Mouse (Mus musculus) heart, adult 9 months (tissue): ENCODE measurements around the gene Usp54.
A peak's percentile ranks its signal among the peaks of the same experiment; 100 is the strongest.
"Not testable (repeated sequence)": the region's sequence is repeated elsewhere in the genome, so short reads cannot be mapped to it uniquely, and the experiment has no call there.

Experiments used
- DNase-seq, 2 experiments: peaks; one replicate each; pipeline ENCODE4 v3.0.0; 2022; ENCODE audit warnings: low spot score in 2 of 2

Gene Usp54

DNA sequence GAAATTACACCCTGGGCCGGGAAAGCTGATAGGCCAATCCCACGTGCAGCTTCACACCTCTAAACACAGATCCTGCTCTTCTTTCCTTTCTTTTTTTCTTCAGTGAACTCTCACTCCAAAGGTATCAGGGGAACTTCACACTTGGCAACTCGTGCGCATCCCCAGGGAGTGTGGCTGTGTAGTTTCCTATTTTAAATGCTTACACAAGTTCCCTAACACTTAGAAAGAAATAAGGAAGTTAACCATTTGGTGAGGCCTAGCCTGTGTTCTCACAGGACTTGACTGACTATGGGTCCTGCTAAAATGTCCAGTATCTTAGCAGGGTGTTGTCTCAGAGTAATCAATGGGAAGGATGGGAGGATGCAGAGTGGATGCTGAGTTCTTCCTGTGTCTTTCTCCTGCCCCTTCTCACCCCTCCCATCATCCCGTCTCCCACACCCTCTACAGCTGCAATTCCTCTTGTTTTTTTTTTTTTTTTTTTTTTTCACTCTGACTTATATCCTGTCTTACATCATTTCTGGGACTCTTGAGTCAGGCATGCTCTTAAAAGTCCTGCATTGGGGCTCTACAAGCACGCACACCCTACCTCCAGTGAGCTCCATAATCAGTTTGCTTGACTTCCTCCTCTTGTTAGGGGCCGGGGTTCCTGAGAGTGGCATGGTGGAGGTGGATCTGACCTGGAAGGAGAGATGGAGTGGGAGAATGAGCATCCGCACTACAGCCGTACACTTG is 14.0 kb upstream of the Usp54 start:
- no peak for DNase-seq

DNA sequence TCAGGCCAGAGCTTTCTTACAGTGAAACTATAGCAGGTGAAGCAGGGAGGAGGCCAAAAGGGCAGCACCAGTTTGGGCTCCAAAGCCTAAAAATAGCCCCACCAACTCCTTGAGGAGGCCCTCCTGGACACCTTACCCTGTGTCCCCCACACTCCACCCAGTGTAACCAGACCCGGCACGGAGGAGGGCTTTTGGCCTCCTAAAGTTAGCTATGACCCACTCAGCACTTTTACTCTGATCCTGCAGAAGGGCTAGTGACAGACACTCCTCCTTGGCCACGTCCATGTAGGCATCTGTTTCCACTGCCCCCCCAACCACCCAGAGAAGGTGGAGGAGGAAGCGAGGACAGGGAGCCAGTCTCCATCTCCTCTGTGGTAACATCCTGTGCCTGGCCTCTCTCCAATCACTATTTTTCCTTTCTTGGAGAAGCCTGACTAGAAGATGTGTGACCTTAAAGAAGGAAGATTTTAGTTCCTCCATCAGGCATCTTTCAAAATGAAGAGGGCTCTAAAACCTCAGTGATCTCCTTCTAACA is 10.9 kb upstream of the Usp54 start:
- no peak for DNase-seq

DNA sequence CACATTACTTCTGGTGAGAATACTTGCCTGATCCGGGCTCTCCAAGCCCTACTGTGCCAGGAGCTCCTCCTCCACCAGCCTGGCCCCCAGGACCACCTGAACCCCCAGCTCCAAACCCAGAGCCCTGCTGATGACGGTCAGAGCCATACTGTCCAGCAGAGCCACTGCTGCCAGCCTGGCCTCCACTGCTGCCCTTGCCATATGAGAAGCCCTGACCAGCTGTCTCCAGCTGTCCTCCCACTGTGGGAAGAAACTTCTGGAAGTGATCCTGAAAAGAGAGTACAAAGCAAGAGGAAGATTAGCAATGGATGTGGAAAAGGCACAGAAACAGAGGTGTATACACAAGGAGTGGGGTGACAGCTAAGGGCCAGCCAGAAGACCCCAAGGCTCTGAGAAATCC is 10.1 kb upstream of the Usp54 start:
- peak in 1 of 2 experiments; percentile 58 for DNase-seq

DNA sequence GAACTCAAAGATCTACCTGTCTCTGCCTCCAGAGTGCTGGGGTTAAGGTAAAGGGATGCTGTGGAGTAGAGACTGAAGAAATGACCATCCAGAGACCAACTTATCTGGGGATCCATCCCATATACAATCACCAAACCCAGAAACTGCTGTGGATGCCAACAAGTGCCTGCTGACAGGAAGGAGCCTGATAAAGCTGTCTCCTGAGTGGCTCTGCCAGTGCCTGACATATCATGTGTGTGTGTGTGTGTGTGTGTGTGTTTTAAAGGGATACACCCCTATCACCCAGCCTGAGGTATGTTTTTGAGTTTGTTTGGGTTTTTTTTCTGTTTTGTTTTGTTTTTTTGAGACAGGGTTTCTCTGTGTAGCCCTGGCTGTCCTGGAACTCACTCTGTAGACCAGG is 5.5 kb upstream of the Usp54 start:
- DNase-seq, result no peak

DNA sequence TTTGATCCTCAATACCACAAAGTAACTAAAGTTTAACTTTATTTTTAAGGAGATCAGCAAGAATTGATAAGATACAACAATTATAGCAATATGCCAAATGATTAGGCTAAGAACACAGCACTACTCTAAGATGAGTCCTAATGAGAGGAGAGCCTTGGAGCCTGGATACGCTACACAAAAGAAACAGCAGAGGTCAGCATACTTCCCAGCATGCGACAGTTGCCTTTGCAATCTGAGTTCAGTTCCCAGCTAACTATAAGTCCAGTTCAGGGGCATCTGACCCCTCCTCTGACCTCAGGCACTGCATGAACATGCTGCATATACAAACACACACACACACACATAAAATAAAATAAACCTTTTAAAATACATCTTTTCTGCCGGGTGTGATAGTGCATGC is 4.7 kb upstream of the Usp54 start:
- no peak for DNase-seq

DNA sequence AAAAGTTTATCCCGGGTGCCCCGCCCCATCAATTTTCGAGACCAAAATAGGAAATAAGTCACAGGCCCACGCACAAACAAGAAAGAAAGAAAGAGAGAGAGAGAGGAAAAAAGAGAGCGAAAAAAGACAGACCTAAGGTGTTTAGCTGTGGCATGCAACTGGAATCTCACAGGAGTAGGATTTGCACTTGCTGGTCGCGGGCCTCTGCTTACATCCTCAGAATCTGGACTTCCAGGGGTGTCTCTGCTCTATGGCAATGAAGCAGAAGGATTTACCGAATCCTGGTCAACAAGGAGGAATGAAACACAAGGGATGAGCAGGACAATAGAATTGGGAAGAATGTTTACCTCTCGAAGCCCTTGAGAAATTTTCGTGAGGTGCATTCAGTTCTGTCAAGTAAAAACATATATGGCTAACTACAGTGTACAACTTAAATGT is 594 bp upstream of the Usp54 start:
- no peak for DNase-seq

DNA sequence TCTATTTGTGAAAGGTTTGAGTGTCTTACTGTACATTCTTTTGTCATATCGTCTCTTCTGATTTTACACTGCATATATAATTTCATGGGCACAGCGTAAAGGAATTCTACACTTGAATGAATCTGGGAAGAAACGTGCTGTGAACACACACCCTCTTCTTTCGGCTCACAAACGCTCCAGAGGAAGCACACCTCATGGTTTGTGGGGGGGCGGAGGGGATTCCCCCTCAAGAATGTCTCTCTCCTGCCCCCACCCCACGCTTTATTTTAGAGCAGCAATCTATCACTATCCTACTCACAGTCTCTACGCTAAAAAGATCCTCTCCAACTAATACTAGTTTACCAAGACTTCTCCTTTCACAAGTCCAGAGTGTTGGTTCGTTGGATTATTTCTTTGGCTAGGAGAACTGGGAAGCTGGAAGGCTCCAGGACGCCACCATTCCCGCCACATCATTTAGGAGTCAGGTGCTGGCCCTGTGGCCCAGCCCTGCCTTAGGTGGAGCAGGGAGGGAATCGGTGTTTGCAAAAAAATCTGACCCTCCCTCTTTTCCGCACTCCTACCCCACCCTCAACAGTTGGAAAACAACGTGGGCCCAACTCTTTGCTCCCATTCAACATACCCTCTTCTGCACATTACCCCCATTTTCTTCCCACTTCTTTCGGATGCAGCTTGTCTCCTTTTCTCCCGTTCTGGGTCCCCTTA is 794 bp downstream of the Usp54 start:
- no peak for DNase-seq

DNA sequence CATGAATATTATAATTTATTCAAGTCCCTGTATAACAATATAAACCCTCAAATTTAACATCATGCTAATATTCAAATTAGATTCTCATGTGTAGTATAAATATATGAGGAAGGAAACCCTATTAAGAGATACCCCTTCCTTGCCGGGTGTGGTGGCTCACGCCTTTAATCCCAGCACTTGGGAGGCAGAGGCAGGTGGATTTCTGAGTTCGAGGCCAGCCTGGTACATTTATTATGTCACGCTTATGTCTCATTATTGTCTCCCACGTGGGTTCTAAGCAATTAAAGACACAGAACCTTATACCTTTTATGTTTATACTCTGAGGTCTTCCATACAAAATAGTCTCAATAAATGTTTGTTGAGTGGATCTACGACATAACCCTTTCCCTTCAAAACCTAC is 2.2 kb downstream of the Usp54 start:
- no peak for DNase-seq

DNA sequence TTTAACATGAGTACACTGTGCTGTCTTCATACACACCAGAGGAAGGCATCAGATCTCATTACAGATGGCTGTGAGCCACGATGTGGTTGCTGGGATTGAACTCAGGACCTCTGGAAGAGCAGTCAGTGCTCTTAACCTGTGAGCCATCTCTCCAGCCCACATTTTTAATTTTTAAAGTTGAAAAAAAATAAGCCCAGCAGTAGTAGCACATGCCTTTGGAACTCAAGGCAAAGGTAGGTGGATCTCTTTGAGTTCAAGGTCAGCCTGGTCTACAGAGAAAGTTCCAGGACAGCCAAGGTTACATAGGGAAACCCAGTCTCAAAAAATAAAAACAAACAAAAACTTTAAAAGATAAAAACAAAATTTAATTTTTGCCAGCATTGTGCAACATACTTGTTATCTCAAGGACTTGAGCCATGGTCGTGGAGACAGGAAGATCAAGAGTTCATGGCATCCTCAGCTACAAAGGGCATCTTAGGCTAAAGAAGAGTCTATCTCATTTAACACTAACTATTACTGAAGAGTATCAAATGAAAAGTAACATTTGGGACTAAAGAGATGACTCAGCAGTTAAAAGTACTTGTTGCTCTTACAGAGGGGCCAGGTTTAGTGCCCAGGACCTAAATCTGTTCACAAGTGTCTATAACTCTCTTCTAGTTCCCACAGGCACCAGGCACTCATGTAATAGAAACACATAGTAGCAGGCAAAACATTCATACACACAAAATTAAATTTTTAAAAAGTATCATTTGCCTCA is 2.9 kb downstream of the Usp54 start:
- DNase-seq, result no peak

DNA sequence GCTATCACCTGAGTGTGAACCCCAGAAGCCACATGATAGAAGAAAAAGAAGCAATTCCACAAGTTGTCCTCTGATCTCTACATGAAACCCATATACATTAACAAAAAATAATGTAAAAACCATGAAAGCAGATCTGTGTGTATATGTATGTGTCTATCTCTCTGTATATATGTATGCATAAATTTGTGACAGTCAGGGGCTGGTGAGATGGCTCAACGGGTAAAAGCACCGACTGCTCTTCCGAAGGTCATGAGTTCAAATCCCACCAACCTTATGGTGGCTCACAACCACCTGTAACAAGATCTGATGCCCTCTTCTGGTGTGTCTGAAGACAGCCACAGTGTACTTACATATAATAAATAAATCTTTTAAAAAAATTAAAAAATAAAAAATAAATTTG is 3.9 kb downstream of the Usp54 start:
- DNase-seq, result not testable (repeated sequence)

DNA sequence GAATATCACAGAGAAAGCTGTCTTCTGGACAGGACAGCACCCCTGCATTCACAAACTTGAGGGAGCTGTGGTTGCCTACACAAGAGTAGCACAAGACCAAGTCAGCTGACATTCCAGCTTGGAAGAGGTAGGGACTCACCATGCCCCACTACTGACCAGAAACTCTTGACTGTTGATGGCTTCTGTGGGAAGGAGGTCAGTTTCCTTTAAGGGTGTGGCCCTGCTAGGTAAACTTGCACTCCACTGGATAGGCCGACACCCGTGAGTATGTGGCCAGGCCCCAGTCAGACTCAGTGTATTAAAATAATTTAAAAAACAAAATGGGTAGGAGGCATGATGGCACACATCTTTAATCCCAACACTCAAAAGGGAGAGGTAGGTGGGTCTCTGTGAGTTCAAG is 5.3 kb downstream of the Usp54 start:
- no peak for DNase-seq

DNA sequence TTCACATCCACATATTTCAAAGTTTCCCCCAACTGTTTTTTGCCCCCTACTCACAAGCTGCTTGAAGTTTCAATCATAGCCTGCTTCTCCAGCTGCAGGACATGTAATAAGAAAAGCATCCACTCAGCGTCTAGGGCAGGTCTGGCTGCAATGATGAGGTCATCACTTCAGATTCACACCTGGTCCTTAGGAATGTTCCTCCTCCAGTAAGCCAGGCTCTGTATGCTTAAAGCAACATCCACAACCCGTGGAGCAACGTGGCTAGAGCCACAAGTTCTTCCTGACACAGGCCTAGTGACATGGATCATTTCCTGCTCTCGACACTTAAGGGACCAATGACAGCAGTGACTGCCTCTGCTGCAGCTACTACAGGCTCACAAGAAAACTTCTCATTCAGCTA is 9.6 kb downstream of the Usp54 start:
- DNase-seq, result no peak

DNA sequence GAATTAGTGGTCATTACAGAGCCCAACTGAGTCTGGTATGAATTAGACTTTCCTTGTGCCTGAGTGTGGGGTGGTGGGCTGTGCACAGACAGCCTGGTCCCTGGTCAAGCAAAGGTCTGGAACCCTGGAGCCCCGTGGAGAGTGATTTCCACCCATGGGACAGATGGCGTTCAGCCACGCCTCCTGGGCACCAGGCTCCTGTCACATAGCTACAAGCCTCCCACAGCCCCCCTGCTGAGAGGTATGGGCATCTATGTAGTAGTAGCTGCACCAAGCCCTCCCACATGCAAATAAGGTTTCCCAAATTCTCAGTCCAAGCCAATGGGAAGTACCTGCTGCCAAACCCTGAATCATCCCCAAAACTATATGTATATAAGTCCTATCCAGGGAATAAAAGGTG is 13.9 kb downstream of the Usp54 start:
- no peak for DNase-seq

DNA sequence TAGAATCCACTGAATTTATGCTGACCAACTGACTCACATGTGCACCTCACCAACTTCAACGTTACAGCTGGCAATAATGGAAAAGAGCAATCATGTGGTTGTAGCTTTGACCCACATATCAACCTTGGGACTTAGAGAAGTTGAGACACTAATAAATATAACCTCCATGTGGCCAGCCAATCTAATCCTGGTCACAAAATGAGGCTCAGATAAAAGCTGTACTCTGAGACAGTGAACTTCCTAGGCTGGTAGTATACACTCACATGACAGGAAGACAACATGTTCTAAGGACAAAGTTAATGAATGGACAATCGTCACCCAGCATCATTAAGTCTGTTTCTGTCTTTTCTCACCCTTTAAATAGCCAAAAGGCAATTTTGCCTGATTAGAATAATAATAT is 14.4 kb downstream of the Usp54 start:
- DNase-seq, result no peak

DNA sequence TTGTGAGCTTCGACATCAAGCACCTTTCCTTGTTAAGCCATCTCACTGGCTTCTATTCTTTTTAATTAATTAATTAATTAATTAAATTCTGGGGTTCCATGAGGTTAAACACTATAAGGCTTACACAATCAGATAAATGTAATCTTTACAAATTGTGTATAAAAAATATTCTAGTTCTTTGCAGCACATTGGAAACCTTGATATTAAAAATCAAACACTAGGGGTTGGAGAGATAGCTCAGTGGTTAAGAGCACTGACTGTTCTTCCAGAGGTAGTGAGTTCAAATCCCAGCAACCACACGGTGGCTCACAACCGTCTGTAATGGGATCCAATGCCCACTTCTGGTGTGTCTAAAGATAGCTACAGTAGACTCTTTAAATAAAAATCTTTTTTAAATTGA is 18.0 kb downstream of the Usp54 start:
- DNase-seq, result no peak

DNA sequence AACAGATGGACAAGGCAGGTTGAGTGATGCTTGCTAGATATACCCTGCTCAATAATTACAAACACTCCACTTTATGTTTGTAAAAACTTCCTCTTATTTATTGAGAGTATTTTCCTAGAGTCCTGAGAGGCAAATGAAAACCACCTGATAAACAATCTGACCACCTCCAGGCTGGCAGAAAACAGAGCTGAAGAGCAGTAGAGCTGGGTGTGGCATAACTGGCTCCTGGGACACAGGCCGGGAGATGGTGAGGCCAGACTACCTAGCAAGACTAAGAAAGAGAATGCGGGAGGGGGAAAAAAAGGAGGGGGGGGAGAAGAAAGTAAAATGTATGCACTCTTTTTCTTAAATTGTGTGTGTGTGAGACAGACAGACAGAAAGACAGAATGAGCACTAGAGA is 18.5 kb downstream of the Usp54 start:
- no peak for DNase-seq

DNA sequence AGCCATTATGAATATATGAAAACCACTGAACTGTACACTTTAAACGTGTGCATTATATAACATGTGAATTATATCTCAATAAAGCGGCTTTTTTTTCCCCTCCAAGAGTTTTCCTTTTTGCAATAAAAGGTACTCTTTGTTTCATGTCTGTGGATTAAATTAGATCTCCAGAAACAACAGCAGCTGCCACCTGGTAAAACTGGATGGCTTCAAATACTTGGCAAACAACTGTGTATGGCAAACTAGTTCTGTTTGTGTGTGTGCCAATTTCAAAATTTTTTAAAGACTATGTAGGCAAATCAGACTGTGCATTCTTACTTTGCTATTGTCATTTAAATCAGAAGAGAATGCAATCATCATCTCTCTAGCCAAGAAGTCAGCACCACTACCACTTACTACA is 19.0 kb downstream of the Usp54 start:
- DNase-seq, result no peak

DNA sequence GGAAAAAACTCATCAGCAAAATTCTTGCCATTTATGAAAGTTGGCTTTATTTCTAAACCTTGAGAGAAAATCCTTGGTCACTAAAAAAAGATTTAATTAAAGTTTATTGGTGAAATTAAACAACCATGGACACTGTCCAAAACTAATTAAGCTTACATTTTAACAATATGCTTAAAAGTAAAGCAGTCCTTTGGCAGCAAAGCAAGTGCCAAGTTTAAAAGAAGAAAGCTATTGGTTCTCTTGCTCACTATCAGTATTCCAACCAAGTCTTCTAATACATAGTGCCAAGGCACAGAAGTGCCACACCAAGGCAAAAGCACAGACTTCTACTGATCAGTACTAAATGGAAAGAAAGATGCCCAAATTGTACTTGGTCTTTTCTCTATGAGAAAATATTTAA is 21.7 kb downstream of the Usp54 start:
- DNase-seq, result no peak

DNA sequence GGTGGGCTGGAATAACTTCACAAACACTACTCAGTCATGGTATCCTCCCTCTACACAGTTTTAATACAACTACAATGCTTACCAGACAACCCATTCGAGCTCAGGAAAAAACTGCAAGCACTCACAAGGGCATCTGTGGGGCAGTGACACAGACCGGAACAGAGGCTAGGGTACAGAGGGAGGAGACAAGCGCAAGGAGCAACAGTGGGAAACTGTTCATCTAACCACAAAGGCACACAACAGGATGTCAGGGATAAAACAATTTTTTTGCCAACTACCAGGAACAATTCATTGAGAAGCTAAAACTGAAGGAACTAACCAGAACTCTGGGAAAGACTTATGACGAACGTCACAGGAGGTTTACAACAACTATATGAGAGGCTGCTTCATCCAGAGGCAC is 22.7 kb downstream of the Usp54 start:
- no peak for DNase-seq

DNA sequence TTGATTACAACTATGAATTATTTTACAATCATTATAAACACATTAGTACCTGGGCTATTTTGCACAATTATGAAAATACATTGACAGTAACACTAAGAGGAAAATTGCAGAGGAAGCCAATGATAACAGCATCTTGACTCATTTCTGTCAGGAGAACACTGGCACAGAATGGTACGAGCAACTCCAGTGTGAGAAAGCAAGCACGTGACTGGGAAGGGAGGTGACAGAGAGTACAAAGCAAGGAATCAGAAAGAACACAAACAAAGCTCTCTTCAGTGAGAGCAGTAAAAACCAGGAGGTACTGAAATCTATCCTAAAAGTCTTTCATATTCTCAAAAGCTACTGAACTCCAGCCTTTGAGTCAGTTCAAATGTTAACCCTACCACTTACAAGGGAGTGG is 24.4 kb downstream of the Usp54 start:
- no peak for DNase-seq

DNA sequence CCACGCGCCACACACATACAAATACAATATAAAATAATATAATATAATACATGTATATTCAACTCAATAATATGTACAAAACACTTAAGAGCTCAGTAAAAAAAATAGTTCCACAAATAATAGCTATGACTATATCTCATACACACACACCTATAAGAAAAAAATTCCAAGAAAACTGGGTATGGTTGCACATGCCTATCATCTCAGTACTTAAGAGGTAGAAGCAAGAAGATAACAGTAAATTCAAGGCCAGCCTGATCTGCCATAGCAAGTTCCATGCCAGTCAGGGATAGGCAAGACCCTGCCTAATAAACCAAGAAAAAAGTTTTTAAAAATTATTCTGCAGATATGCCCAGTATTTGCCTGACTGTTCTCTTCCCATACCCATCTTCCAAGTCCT is 25.8 kb downstream of the Usp54 start:
- no peak for DNase-seq

DNA sequence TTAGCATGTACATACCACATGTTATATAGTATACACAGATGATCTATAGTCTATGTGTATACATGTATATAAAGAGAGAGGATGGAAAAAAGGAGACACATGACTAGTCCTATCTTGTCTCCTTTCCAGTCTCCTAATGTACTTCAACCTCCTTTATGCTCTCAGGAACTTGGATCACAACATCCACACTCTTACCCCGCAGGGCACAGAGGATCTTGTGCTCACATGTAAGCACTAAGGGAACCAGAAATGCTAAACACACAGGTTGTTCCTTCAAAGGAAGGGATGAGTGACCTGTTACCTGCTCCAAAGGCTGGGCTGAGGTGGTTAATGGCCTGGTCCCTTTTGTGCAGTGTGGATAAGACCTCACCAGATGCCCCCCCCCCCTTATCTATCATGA is 28.0 kb downstream of the Usp54 start:
- DNase-seq, result no peak

DNA sequence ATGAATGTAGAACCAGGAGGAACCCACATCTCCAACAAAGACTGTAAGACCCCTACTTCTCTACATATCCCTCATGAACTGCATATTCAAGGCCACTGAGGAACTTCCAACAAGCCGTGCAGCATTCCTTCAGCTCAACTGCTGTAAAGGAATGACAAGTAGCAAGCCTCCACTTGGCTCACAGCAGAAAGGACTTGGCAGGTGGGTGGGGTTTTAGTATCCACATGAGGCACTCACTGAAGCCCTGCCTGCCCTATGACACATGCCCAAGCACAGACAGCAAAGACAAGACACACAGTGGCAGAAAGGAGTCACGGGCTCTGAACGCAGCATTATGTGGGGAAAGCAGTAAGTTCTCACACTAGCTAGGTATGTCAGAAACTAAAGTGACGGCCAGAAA is 30.7 kb downstream of the Usp54 start:
- DNase-seq, result peak; percentile 65 to 78
